Mouse (Mus musculus): ENCODE results near the gene Tph2.

- TF ChIP-seq POLR2A (IDR thresholded peaks at IDR 0.05; ENCODE audit: borderline replicate concordance, control insufficient read depth, low read depth, low read length) (no peak), CTCF (IDR thresholded peaks at IDR 0.05; ENCODE audit: control insufficient read depth, insufficient read depth, low read length) (no peak)
Measured at GRCm38 (mm10) chr10:115035748-115036147, 149.1 kb downstream of the Tph2 start.
